Mouse (Mus musculus) stomach, embryonic 15.5 days (tissue): ENCODE results near the gene Pgbd1. TPM values are rescaled to one million over a fixed set of nuclear protein-coding genes. Genes with fewer than 3 reads are reported as not detected.

Source experiments
- ATAC-seq: fragments of 200-750 bp; cut with Nextera tagmentation; 2 replicates; pipeline ENCODE4 v1.8.0; 2017; ENCODE audit warnings: low read depth, moderate number of reproducible peaks, moderate TSS enrichment; ENCODE audit not compliant: insufficient read depth, low FRiP score
- H3K27ac ChIP-seq: fragments of 300-500 bp; sonication (generic); 2 replicates; pipeline ENCODE4 v1.5.1; 2015; ENCODE audit warnings: mild to moderate bottlenecking, inconsistent platforms
- H3K27me3 ChIP-seq: fragments of 300-500 bp; sonication (generic); replicated peaks from 2 replicates; pipeline ENCODE4 v1.6.1; 2015; ENCODE audit warnings: inconsistent platforms
- H3K36me3 ChIP-seq: fragments of 300-500 bp; sonication (generic); 2 replicates; pipeline ENCODE4 v1.6.1; 2015; ENCODE audit warnings: inconsistent platforms
- H3K4me1 ChIP-seq: fragments of 300-500 bp; sonication (generic); 2 replicates; pipeline ENCODE4 v1.6.1; 2015; ENCODE audit warnings: inconsistent platforms
- H3K4me2 ChIP-seq: fragments of 300-500 bp; sonication (generic); 2 replicates; pipeline ENCODE4 v1.6.1; 2015; ENCODE audit warnings: mild to moderate bottlenecking, inconsistent platforms
- H3K4me3 ChIP-seq: fragments of 300-500 bp; sonication (generic); replicated peaks from 2 replicates; pipeline ENCODE4 v1.5.1; 2015; ENCODE audit warnings: inconsistent platforms
- H3K9ac ChIP-seq: fragments of 300-500 bp; sonication (generic); 2 replicates; pipeline ENCODE4 v1.6.1; 2015; ENCODE audit warnings: inconsistent platforms
- H3K9me3 ChIP-seq: fragments of 300-500 bp; sonication (generic); 2 replicates; pipeline ENCODE4 v1.6.1; 2016; ENCODE audit warnings: inconsistent platforms
- WGBS: fragments of 180-500 bp; shearing (Covaris S2); methylation state at CpG from one replicate; pipeline ENCODE4 v1.1.7; 2015; 5-methylcytosine and 5-hydroxymethylcytosine counted together
- microRNA counts: library from miRNA; unstranded; fragments of <30 nt; microRNA quantifications from one replicate; lab custom pipeline; 2016
- microRNA-seq: library from miRNA; unstranded; fragments of <30 nt; microRNA quantifications from one replicate; pipeline ENCODE4, GENCODE M21; 2016
- polyA plus RNA-seq: library from polyadenylated mRNA; unstranded; fragments of >200 nt; fragmentation: Nextera tagmentation; extraction: Ambion mirVana; gene quantifications from 2 replicates; pipeline ENCODE4 v1.2.1, GENCODE M21; 2015

Pgbd1 gene
- polyA plus RNA-seq, 1 experiment from 2014 or later: 2.5 TPM

DNA sequence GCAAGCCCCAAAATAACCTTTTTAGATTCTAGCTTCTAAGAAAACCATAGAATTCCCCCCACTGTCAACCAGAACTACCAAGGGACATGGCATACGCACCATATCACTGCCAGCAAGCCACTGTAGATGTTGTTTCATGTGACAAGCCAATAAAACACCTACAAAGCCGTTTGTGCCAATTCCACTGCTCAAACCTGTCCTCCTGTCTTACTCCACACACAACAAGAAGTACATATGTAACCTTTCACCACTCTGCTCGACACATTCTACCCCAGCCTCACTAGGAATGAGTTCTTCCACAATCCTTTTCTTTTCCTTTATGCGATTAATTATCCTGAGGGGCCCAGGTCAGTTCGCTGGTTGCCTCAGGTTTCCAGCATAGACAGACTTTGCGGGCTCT, 45.2 kb downstream of the Pgbd1 start:
- Histone ChIP-seq H3K4me1 (no peaks in the 10 kb centered on the region), H3K27ac (no peak overlapping the region), H3K4me2 (no peak overlapping the region), H3K36me3 (peaks cover 46% of the 10 kb centered on the region), H3K9ac (no peak overlapping the region), H3K27me3 (no peaks in the 10 kb centered on the region), H3K4me3 (no peak overlapping the region), H3K9me3 (no peaks in the 10 kb centered on the region)
- 94% methylated on average over 6 of the region's 6 CpGs for WGBS
- no peak for ATAC-seq

DNA sequence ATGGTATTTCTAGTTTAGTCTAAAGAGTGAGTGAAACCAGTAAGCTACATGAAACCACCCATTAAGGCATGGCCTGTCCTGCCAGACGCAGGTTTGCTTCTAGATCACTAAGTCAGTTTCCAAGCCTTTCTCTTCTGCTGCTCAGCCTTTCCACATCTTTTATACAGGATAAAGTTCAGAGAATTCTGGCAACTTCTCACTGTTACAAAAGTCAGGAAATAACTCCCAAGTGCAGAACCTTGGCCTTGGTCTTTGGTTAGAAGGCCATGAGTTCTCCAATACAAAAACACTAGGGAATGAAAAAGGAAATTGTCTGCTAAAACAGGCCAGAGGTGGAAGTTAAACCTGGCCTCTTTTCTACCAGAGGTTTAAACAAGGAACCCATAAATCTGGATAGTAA, 45.6 kb downstream of the Pgbd1 start:
- 90% methylated on average over 1 of the region's 1 CpGs for WGBS
- peaks cover 50% of the 10 kb centered on the region for H3K36me3 ChIP-seq

DNA sequence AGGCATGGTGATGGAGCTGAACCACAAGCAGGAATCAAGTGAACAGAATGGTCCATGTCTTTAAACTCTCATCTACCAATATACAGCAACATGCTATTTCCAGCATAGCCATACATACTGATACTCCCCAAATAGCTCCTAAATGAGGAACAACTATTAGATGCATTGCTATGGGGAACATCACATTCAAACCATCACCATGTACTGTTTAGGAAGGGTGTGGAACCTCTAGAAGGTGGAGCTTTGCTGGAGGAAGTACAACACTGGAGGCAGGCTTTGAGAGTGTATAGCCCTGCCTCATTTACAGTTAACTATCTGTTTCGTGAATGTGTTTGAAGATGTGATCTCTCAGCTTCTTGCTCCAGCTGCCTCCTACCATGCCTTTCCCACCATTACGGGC, 63.1 kb downstream of the Pgbd1 start:
- Histone ChIP-seq H3K36me3 (no peaks in the 10 kb centered on the region), H3K4me1 (no peaks in the 10 kb centered on the region), H3K9me3 (no peaks in the 10 kb centered on the region), H3K4me3 (no peak overlapping the region), H3K4me2 (no peak overlapping the region), H3K27ac (no peak overlapping the region), H3K27me3 (no peaks in the 10 kb centered on the region), H3K9ac (no peak overlapping the region)
- WGBS: 81% methylated on average over 2 of the region's 2 CpGs
- no peak for ATAC-seq

More for the DNA sequence above, 45.6 kb downstream of the Pgbd1 start:
- Histone ChIP-seq H3K9ac (no peak overlapping the region), H3K4me3 (no peak overlapping the region), H3K4me1 (no peaks in the 10 kb centered on the region), H3K27me3 (no peaks in the 10 kb centered on the region), H3K27ac (no peak overlapping the region), H3K9me3 (no peaks in the 10 kb centered on the region), H3K4me2 (no peak overlapping the region)
- ATAC-seq: no peak

DNA sequence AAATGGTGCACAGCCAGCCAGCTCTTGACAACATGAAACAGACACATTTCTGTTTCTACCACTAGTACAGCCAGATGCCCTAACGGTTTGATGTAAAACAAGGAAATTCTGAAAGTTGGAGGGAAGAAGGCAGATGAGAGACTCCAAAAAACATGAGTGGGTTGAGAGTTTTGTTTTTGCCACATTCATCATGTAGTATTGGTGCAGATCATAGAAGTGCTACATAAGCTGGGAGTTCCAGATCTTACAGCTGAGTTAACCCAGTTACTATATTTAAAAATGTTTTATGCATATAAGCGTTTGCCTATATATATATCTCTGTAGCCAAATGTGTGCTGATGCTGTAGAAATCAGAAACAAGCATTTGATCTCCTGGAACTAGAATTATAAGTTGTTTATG, 68.2 kb downstream of the Pgbd1 start:
- Histone ChIP-seq H3K36me3 (peaks cover 13% of the 10 kb centered on the region), H3K9ac (no peak overlapping the region), H3K27me3 (no peaks in the 10 kb centered on the region), H3K4me1 (no peaks in the 10 kb centered on the region), H3K4me2 (no peak overlapping the region), H3K27ac (no peak overlapping the region), H3K4me3 (no peak overlapping the region), H3K9me3 (no peaks in the 10 kb centered on the region)
- 84% methylated on average over 2 of the region's 2 CpGs for WGBS
- no peak for ATAC-seq

MicroRNAs encoded within 50 kb of the gene (microRNA counts, 519-probe panel; counts per million panel counts)
- 2,609 counts per million, percentile 62 among the panel's probes with 10 or more counts for microRNA mmu-miR-1896 (lab: Ali Mortazavi, UCI)

Small RNA genes lying within 50 kb of the gene (microRNA-seq; reads per million reads assigned to microRNA genes)
- gene Mir1896: not detected
- gene Mir6942: not detected

Other genes starting within 250 kb of the Pgbd1 start
- not detected in 2 replicates for gene Gpx5, start 148.3 kb downstream of the Pgbd1 start, polyA plus RNA-seq
- not detected in 2 replicates for gene Gpx6, start 128.9 kb downstream of the Pgbd1 start, polyA plus RNA-seq
- not detected in 2 replicates for gene Olfr1367, start 94.1 kb downstream of the Pgbd1 start, polyA plus RNA-seq
- 9.9 and 10.0 TPM in 2 replicates for gene Zscan12, start 78.2 kb downstream of the Pgbd1 start, polyA plus RNA-seq
- 77.7 and 80.7 TPM in 2 replicates for gene Zkscan3, start 38.3 kb downstream of the Pgbd1 start, polyA plus RNA-seq
- gene Zscan26, start 12.7 kb upstream of the Pgbd1 start, polyA plus RNA-seq: 33.0 and 36.3 TPM in 2 replicates
- 2.4 and 2.6 TPM in 2 replicates for gene Nkapl, start 27.5 kb upstream of the Pgbd1 start, polyA plus RNA-seq
- 2.9 and 3.1 TPM in 2 replicates for gene Zkscan4, start 37.8 kb upstream of the Pgbd1 start, polyA plus RNA-seq
- gene Gm10065, start 38.4 kb upstream of the Pgbd1 start, polyA plus RNA-seq: not detected in 2 replicates
- gene AK157302, start 54.2 kb upstream of the Pgbd1 start, polyA plus RNA-seq: 0.68 and 1.1 TPM in 2 replicates
- gene Gm11273, start 60.4 kb upstream of the Pgbd1 start, polyA plus RNA-seq: 8.8 and 32.6 TPM in 2 replicates
- 5.4 and 5.5 TPM in 2 replicates for gene Zkscan8, start 90.1 kb upstream of the Pgbd1 start, polyA plus RNA-seq
- 0.26 and 0.27 TPM in 2 replicates for gene Olfr1366, start 101.8 kb upstream of the Pgbd1 start, polyA plus RNA-seq
- gene Olfr1535, start 118.8 kb upstream of the Pgbd1 start, polyA plus RNA-seq: 0.06 TPM in 1 of 2 replicates, not detected in the other
- gene Olfr1364, start 140.7 kb upstream of the Pgbd1 start, polyA plus RNA-seq: not detected in 2 replicates
- gene Olfr1362, start 173.0 kb upstream of the Pgbd1 start, polyA plus RNA-seq: not detected in 2 replicates
- gene Olfr11, start 201.5 kb upstream of the Pgbd1 start, polyA plus RNA-seq: not detected in 2 replicates
- not detected in 2 replicates for gene Olfr1361, start 222.3 kb upstream of the Pgbd1 start, polyA plus RNA-seq
- gene Olfr1360, start 236.3 kb upstream of the Pgbd1 start, polyA plus RNA-seq: not detected in 2 replicates